Mouse (Mus musculus) heart, postnatal 0 days (tissue): ENCODE measurements around the gene Epo. TPM values are rescaled to one million over a fixed set of nuclear protein-coding genes. Genes with fewer than 3 reads are reported as not detected.

Source experiments
- ATAC-seq: fragments of 200-750 bp; cut with Nextera tagmentation; 2 replicates; pipeline ENCODE4 v1.8.0; 2017; ENCODE audit warnings: low read depth, moderate number of reproducible peaks, moderate library complexity; ENCODE audit not compliant: insufficient read depth
- DNase-seq: peaks from one replicate; pipeline ENCODE4 v3.0.0-alpha.2; 2016; ENCODE audit warnings: low spot score
- H3K27ac ChIP-seq: fragments of 300-500 bp; sonication (generic); 2 replicates; pipeline ENCODE4 v1.5.1; 2014; ENCODE audit warnings: low read depth, mild to moderate bottlenecking
- H3K27me3 ChIP-seq: fragments of 300-500 bp; sonication (generic); 2 replicates; pipeline ENCODE4 v1.6.1; 2014; ENCODE audit warnings: low read length, mixed read lengths; ENCODE audit not compliant: control insufficient read depth, insufficient read depth
- H3K36me3 ChIP-seq: fragments of 300-500 bp; sonication (generic); replicated peaks from 2 replicates; pipeline ENCODE4 v1.6.1; 2014; ENCODE audit warnings: low read length, mixed read lengths; ENCODE audit not compliant: control insufficient read depth, insufficient read depth
- H3K4me1 ChIP-seq: fragments of 300-500 bp; sonication (generic); 2 replicates; pipeline ENCODE4 v1.6.1; 2014; ENCODE audit warnings: antibody characterized with exemption; ENCODE audit not compliant: control insufficient read depth, insufficient read depth
- H3K4me2 ChIP-seq: fragments of 300-500 bp; sonication (generic); 2 replicates; pipeline ENCODE4 v1.6.1; 2014; ENCODE audit warnings: low read depth, mild to moderate bottlenecking, low read length, moderate library complexity
- H3K4me3 ChIP-seq: fragments of 300-500 bp; sonication (generic); 2 replicates; pipeline ENCODE4 v1.5.1; 2014; ENCODE audit warnings: low read depth, low read length
- H3K9ac ChIP-seq: fragments of 300-500 bp; sonication (generic); replicated peaks from 2 replicates; pipeline ENCODE4 v1.6.1; 2014; ENCODE audit warnings: low read depth, low read length, mixed read lengths
- H3K9me3 ChIP-seq: fragments of 300-500 bp; sonication (generic); replicated peaks from 2 replicates; pipeline ENCODE4 v1.6.1; 2016; ENCODE audit warnings: low read length; ENCODE audit not compliant: control insufficient read depth
- CTCF ChIP-seq: IDR thresholded peaks from 2 replicates; pipeline ENCODE4 v1.5.1; 2016; ENCODE audit warnings: antibody characterized with exemption, control low read depth, low read depth
- EP300 ChIP-seq: IDR thresholded peaks from 2 replicates; pipeline ENCODE4 v1.6.1; 2016; ENCODE audit warnings: antibody characterized with exemption, low read depth
- WGBS: fragments of 180-500 bp; shearing (Covaris S2); extraction: QIAGEN DNeasy Blood & Tissue Kit; methylation state at CpG from one replicate; pipeline ENCODE4 v1.1.7; 2014; 5-methylcytosine and 5-hydroxymethylcytosine counted together
- polyA plus RNA-seq: library from polyadenylated mRNA; unstranded; fragments of >200 nt; fragmentation: Nextera tagmentation; extraction: Ambion mirVana; gene quantifications from 2 replicates; pipeline ENCODE4 v1.2.1, GENCODE M21; 2015
- total RNA-seq: library from RNA; depleted of rRNA; stranded (reverse); fragments of >200 nt; gene quantifications from 2 replicates; pipeline ENCODE4 v1.2.3, GENCODE M21; 2014; ENCODE audit warnings: low replicate concordance

The Epo gene
- total and polyA plus RNA-seq, 2 experiments from 2014 or later: not detected

- Histone ChIP-seq H3K36me3 (no peaks in the 10 kb centered on the region), H3K27ac (no peak overlapping the region), H3K4me1 (peaks cover 4% of the 10 kb centered on the region), H3K4me3 (no peak overlapping the region), H3K27me3 (no peaks in the 10 kb centered on the region), H3K9ac (no peak overlapping the region), H3K9me3 (no peaks in the 10 kb centered on the region), H3K4me2 (no peak overlapping the region)
- WGBS: 58% methylated on average over 4 of the region's 4 CpGs
- TF ChIP-seq EP300 (no peak), CTCF (no peak)
- ATAC-seq (no peak), DNase-seq (no peak)
These were observed 4.4 kb upstream of the Epo start for GRCm38 (mm10) chr5:137537461-137537860.

- Histone ChIP-seq H3K4me1 (peaks cover 7% of the 10 kb centered on the region), H3K9ac (no peak overlapping the region), H3K36me3 (no peaks in the 10 kb centered on the region), H3K27ac (no peak overlapping the region), H3K4me2 (no peak overlapping the region), H3K27me3 (no peaks in the 10 kb centered on the region), H3K9me3 (no peaks in the 10 kb centered on the region), H3K4me3 (no peak overlapping the region)
- WGBS: 72% methylated on average over 9 of the region's 9 CpGs
- no peak for ATAC-seq
- no peak for TF ChIP-seq EP300
- no peak for TF ChIP-seq CTCF
- no peak for DNase-seq
These were observed 2.3 kb upstream of the Epo start for GRCm38 (mm10) chr5:137535318-137535717.

- Histone ChIP-seq H3K36me3 (peaks cover 5% of the 10 kb centered on the region), H3K4me1 (peaks cover 11% of the 10 kb centered on the region), H3K9me3 (no peaks in the 10 kb centered on the region), H3K27me3 (no peaks in the 10 kb centered on the region), H3K4me2 (no peak overlapping the region), H3K4me3 (no peak overlapping the region), H3K9ac (no peak overlapping the region), H3K27ac (no peak overlapping the region)
- DNase-seq: no peak
- no peak for ATAC-seq
- WGBS: 93% methylated on average over 3 of the region's 3 CpGs
- no peak for TF ChIP-seq EP300
- no peak for TF ChIP-seq CTCF
These were observed 1.7 kb upstream of the Epo start for GRCm38 (mm10) chr5:137534762-137535161.

- Histone ChIP-seq H3K27me3 (no peaks in the 10 kb centered on the region), H3K27ac (peak overlapping the region; percentile 94), H3K4me3 (peak overlapping the region; percentile 93), H3K9ac (peak overlapping the region; percentile 73), H3K4me1 (peaks cover 6% of the 10 kb centered on the region; the same call in 1 of the 2 replicates), H3K9me3 (no peaks in the 10 kb centered on the region), H3K36me3 (peaks cover 25% of the 10 kb centered on the region), H3K4me2 (peak overlapping the region; percentile 93)
- ATAC-seq: peak; percentile 20
- no peak for DNase-seq
- TF ChIP-seq CTCF (no peak), EP300 (no peak)
- WGBS: under 1% methylated on average over 11 of the region's 12 CpGs
These were observed 280 bp downstream of the Epo start for GRCm38 (mm10) chr5:137532808-137533116.

- peaks cover 6% of the 10 kb centered on the region; the same call in 1 of the 2 replicates for H3K4me1 ChIP-seq
- no peaks in the 10 kb centered on the region for H3K9me3 ChIP-seq
- peak overlapping the region; percentile 73 for H3K9ac ChIP-seq
- peak overlapping the region; percentile 94 for H3K27ac ChIP-seq
- DNase-seq: no peak
- H3K4me3 ChIP-seq: peak overlapping the region; percentile 93
- H3K27me3 ChIP-seq: no peaks in the 10 kb centered on the region
- no peak for ATAC-seq
- TF ChIP-seq CTCF (no peak), EP300 (no peak)
- peaks cover 30% of the 10 kb centered on the region for H3K36me3 ChIP-seq
- WGBS: 0% methylated on average over 19 of the region's 19 CpGs
- peak overlapping the region; percentile 93 for H3K4me2 ChIP-seq
These were observed 773 bp downstream of the Epo start for GRCm38 (mm10) chr5:137532131-137532807.
